Mouse (Mus musculus) embryonic fibroblast, embryonic 13.5 days (primary cell): ENCODE data around the gene Slc30a2. TPM values are rescaled to one million over a fixed set of nuclear protein-coding genes. Genes with fewer than 3 reads are reported as not detected.

Experiments
- H3K27ac ChIP-seq: 2 replicates; pipeline ENCODE4 v1.5.1; 2012; ENCODE audit warnings: low read length, control low read depth, inconsistent platforms; ENCODE audit not compliant: insufficient read depth
- H3K4me1 ChIP-seq: 2 replicates; pipeline ENCODE4 v1.6.1; 2011; ENCODE audit warnings: low read length; ENCODE audit not compliant: control insufficient read depth, insufficient read depth
- H3K4me3 ChIP-seq: 2 replicates; pipeline ENCODE4 v1.5.1; 2011; ENCODE audit warnings: mild to moderate bottlenecking, control low read depth, low read length; ENCODE audit not compliant: insufficient read depth
- CTCF ChIP-seq: IDR thresholded peaks from 2 replicates; pipeline ENCODE4 v1.5.1; 2011; ENCODE audit warnings: mild to moderate bottlenecking, control low read depth, low read length, moderate library complexity, borderline replicate concordance; ENCODE audit not compliant: insufficient read depth
- POLR2A ChIP-seq: IDR thresholded peaks from 2 replicates; pipeline ENCODE4 v1.6.1; 2011; ENCODE audit warnings: low read depth, mild to moderate bottlenecking, control low read depth, low read length, moderate library complexity
- polyA plus RNA-seq: library from polyadenylated mRNA; stranded (reverse); fragments of >200 nt; gene quantifications from 2 replicates; pipeline ENCODE4 v1.2.4, GENCODE M21; 2011; ENCODE audit warnings: low read depth; ENCODE audit not compliant: missing spikeins, insufficient read length

The Slc30a2 gene
- polyA plus RNA-seq, 1 experiment, result not detected

GRCm38 (mm10) chr4:134306963-134307362 is 36.0 kb upstream of the Slc30a2 start:
- H3K4me1 ChIP-seq, result no peaks in the 10 kb centered on the region
- no peak overlapping the region for H3K27ac ChIP-seq
- no peak for TF ChIP-seq CTCF
- no peak overlapping the region for H3K4me3 ChIP-seq

GRCm38 (mm10) chr4:134307367-134308072 is 35.5 kb upstream of the Slc30a2 start:
- TF ChIP-seq CTCF (no peak), POLR2A (no peak)
- no peaks in the 10 kb centered on the region for H3K4me1 ChIP-seq
- no peak overlapping the region for H3K27ac ChIP-seq
- H3K4me3 ChIP-seq, result no peak overlapping the region

GRCm38 (mm10) chr4:134310106-134310505 is 32.9 kb upstream of the Slc30a2 start:
- no peak overlapping the region for H3K27ac ChIP-seq
- no peaks in the 10 kb centered on the region for H3K4me1 ChIP-seq
- TF ChIP-seq POLR2A, result no peak
- H3K4me3 ChIP-seq, result no peak overlapping the region

- Histone ChIP-seq H3K27ac (no peak overlapping the region), H3K4me3 (no peak overlapping the region), H3K4me1 (no peaks in the 10 kb centered on the region)
- TF ChIP-seq CTCF (no peak), POLR2A (no peak)
These were observed 32.3 kb upstream of the Slc30a2 start for GRCm38 (mm10) chr4:134310656-134311055.

- H3K4me3 ChIP-seq, result no peak overlapping the region
- no peak overlapping the region for H3K27ac ChIP-seq
- no peaks in the 10 kb centered on the region for H3K4me1 ChIP-seq
- TF ChIP-seq CTCF (no peak), POLR2A (no peak)
These were observed 31.2 kb upstream of the Slc30a2 start for GRCm38 (mm10) chr4:134311784-134312183.

- H3K27ac ChIP-seq, result no peak overlapping the region
- TF ChIP-seq POLR2A (no peak), CTCF (no peak)
- no peaks in the 10 kb centered on the region for H3K4me1 ChIP-seq
These were observed 30.6 kb upstream of the Slc30a2 start for GRCm38 (mm10) chr4:134312341-134312740.

GRCm38 (mm10) chr4:134312901-134313300 is 30.1 kb upstream of the Slc30a2 start:
- TF ChIP-seq POLR2A, result no peak
- no peak for TF ChIP-seq CTCF
- H3K4me1 ChIP-seq, result no peaks in the 10 kb centered on the region
- H3K4me3 ChIP-seq, result no peak overlapping the region
- no peak overlapping the region for H3K27ac ChIP-seq

More at GRCm38 (mm10) chr4:134312341-134312740, 30.6 kb upstream of the Slc30a2 start:
- no peak overlapping the region for H3K4me3 ChIP-seq

GRCm38 (mm10) chr4:134314081-134314655 is 28.8 kb upstream of the Slc30a2 start:
- TF ChIP-seq CTCF, result no peak
- TF ChIP-seq POLR2A, result no peak
- Histone ChIP-seq H3K4me1 (no peaks in the 10 kb centered on the region), H3K4me3 (no peak overlapping the region), H3K27ac (no peak overlapping the region)

- TF ChIP-seq CTCF, result no peak
- no peak for TF ChIP-seq POLR2A
- no peak within 1 kb of the TSS for H3K27ac ChIP-seq
- no peaks in the 10 kb centered on the region for H3K4me1 ChIP-seq
- no peak within 1 kb of the TSS for H3K4me3 ChIP-seq
These were observed 28.1 kb upstream of the Slc30a2 start, which contains the start of gene Trim63 for GRCm38 (mm10) chr4:134314876-134315275. Gene Trim63, plus strand, starts transcription at chr4:134315120.

- H3K27ac ChIP-seq, result no peak overlapping the region
- H3K4me3 ChIP-seq, result no peak overlapping the region
- TF ChIP-seq CTCF, result no peak
- TF ChIP-seq POLR2A, result no peak
- no peaks in the 10 kb centered on the region for H3K4me1 ChIP-seq
These were observed 27.5 kb upstream of the Slc30a2 start for GRCm38 (mm10) chr4:134315470-134315869.
